Mouse (Mus musculus) megakaryocyte, embryonic 14.5 days (primary cell): Measurements from ENCODE around the gene 1700074P13Rik.

Experiments used
- FLI1 ChIP-seq: IDR thresholded peaks from 2 replicates; pipeline ENCODE4 v1.6.1; 2012; ENCODE audit warnings: low read length, inconsistent platforms, mixed read lengths
- GATA1 ChIP-seq: IDR thresholded peaks from 3 replicates; pipeline ENCODE4 v1.6.1; 2012; ENCODE audit warnings: mixed read lengths, low read length, inconsistent platforms, borderline replicate concordance

GRCm38 (mm10) chr6:40940457-40940856 is at the start of gene 1700074P13Rik:
- TF ChIP-seq GATA1 (no peak), FLI1 (no peak)
